Mouse (Mus musculus) adrenal gland (tissue): Measurements from ENCODE around the gene Ppp1r14d.

Source experiments
- intact Hi-C: fragments of 180-260 bp; cut with DNase I; formaldehyde crosslinking; loops from one replicate; pipeline ENCODE4 v1.15.1; 2025

The Ppp1r14d gene

GRCm38 (mm10) chr2:119237210-119237870 is 7.6 kb upstream of the Ppp1r14d start, which contains the start of gene Spint1:
TSS of gene Spint1 (plus strand) at chr2:119237362.
- intact Hi-C loops, result no loop called here

GRCm38 (mm10) chr2:119236682-119237209 is 7.0 kb upstream of the Ppp1r14d start:
- intact Hi-C loops, result no loop called here

GRCm38 (mm10) chr2:119209176-119209507 is 20.6 kb downstream of the Ppp1r14d start:
- intact Hi-C loops, result no loop called here

- intact Hi-C loops, result no loop called here
These were observed 21.1 kb downstream of the Ppp1r14d start, which contains the start of the genes Zfyve19 and Dnajc17 for GRCm38 (mm10) chr2:119208344-119209175. TSS of gene Zfyve19 (plus strand) at chr2:119208617. TSS of gene Dnajc17 (minus strand) at chr2:119208795.

- intact Hi-C loops, result no loop called here
These were observed 21.8 kb downstream of the Ppp1r14d start for GRCm38 (mm10) chr2:119207961-119208343.

- intact Hi-C loops, result no loop called here
These were observed 25.7 kb downstream of the Ppp1r14d start for GRCm38 (mm10) chr2:119203871-119204460.

- intact Hi-C loops, result no loop called here
These were observed 26.7 kb downstream of the Ppp1r14d start for GRCm38 (mm10) chr2:119202914-119203453.

- intact Hi-C loops, result no loop called here
These were observed 30.8 kb downstream of the Ppp1r14d start for GRCm38 (mm10) chr2:119198934-119199333.

- intact Hi-C loops, result no loop called here
These were observed 31.7 kb downstream of the Ppp1r14d start for GRCm38 (mm10) chr2:119198049-119198448.

GRCm38 (mm10) chr2:119197493-119197892 is 32.2 kb downstream of the Ppp1r14d start:
- intact Hi-C loops, result no loop called here

GRCm38 (mm10) chr2:119196316-119197108 is 33.2 kb downstream of the Ppp1r14d start:
- intact Hi-C loops, result no loop called here

GRCm38 (mm10) chr2:119194140-119194539 is 35.6 kb downstream of the Ppp1r14d start:
- intact Hi-C loops, result no loop called here

- intact Hi-C loops, result no loop called here
These were observed 38.7 kb downstream of the Ppp1r14d start for GRCm38 (mm10) chr2:119190969-119191368.

- intact Hi-C loops, result loop anchor here (2.0 to 10.0 kb wide), 3 partner anchors 47 to 148 kb away; partner anchors contain the start of gene Rad51
These were observed 40.5 kb downstream of the Ppp1r14d start for GRCm38 (mm10) chr2:119189029-119189710.

- intact Hi-C loops, result loop anchor here (10.0 kb wide), 1 partner anchor 68 kb away; the partner anchor contains the start of gene Rad51
These were observed 46.8 kb downstream of the Ppp1r14d start for GRCm38 (mm10) chr2:119182914-119183313.

GRCm38 (mm10) chr2:119177384-119177939 is 52.2 kb downstream of the Ppp1r14d start:
- intact Hi-C loops, result no loop called here

- intact Hi-C loops, result no loop called here
These were observed 52.9 kb downstream of the Ppp1r14d start for GRCm38 (mm10) chr2:119176761-119177160.

- intact Hi-C loops, result no loop called here
These were observed 54.1 kb downstream of the Ppp1r14d start for GRCm38 (mm10) chr2:119175614-119176013.

GRCm38 (mm10) chr2:119174866-119175265 is 54.8 kb downstream of the Ppp1r14d start:
- intact Hi-C loops, result no loop called here
